Mouse (Mus musculus) liver (tissue): ENCODE results near the gene Lrig1.

Source experiments
- DNase-seq: peaks from one replicate; pipeline ENCODE4 v3.0.0-alpha.2; 2020; ENCODE audit warnings: mixed read lengths

The Lrig1 gene

GRCm38 (mm10) chr6:94613235-94613895, 86.6 kb downstream of the Lrig1 start:
- no peak for DNase-seq

GRCm38 (mm10) chr6:94604546-94604945, 95.4 kb downstream of the Lrig1 start:
- no peak for DNase-seq

GRCm38 (mm10) chr6:94604072-94604471, 95.9 kb downstream of the Lrig1 start:
- DNase-seq: no peak

- DNase-seq: no peak
These were observed 98.1 kb downstream of the Lrig1 start for GRCm38 (mm10) chr6:94601811-94602210.

GRCm38 (mm10) chr6:94601101-94601500, 98.9 kb downstream of the Lrig1 start:
- no peak for DNase-seq

GRCm38 (mm10) chr6:94599016-94599415, 100.9 kb downstream of the Lrig1 start:
- no peak for DNase-seq

GRCm38 (mm10) chr6:94598421-94598820, 101.5 kb downstream of the Lrig1 start:
- no peak for DNase-seq

- DNase-seq: peak; percentile 25
These were observed 103.0 kb downstream of the Lrig1 start for GRCm38 (mm10) chr6:94596761-94597485.

GRCm38 (mm10) chr6:94596051-94596760, 103.8 kb downstream of the Lrig1 start:
- DNase-seq: no peak

GRCm38 (mm10) chr6:94595206-94595605, 104.8 kb downstream of the Lrig1 start:
- no peak for DNase-seq

- DNase-seq: no peak
These were observed 105.2 kb downstream of the Lrig1 start for GRCm38 (mm10) chr6:94594711-94595110.

- DNase-seq: no peak
These were observed 105.8 kb downstream of the Lrig1 start for GRCm38 (mm10) chr6:94594096-94594665.

GRCm38 (mm10) chr6:94592710-94593109, 107.2 kb downstream of the Lrig1 start:
- no peak for DNase-seq

GRCm38 (mm10) chr6:94592243-94592642, 107.7 kb downstream of the Lrig1 start:
- peak; percentile 43 for DNase-seq

- DNase-seq: no peak
These were observed 111.6 kb downstream of the Lrig1 start for GRCm38 (mm10) chr6:94588365-94588764.

- DNase-seq: no peak
These were observed 115.0 kb downstream of the Lrig1 start for GRCm38 (mm10) chr6:94584976-94585375.

GRCm38 (mm10) chr6:94584147-94584695, 115.7 kb downstream of the Lrig1 start:
- no peak for DNase-seq

- DNase-seq: no peak
These were observed 117.9 kb downstream of the Lrig1 start for GRCm38 (mm10) chr6:94582055-94582454.

GRCm38 (mm10) chr6:94577991-94578390, 122.0 kb downstream of the Lrig1 start:
- no peak for DNase-seq

GRCm38 (mm10) chr6:94575526-94576166, 124.3 kb downstream of the Lrig1 start:
- no peak for DNase-seq

- no peak for DNase-seq
These were observed 131.9 kb downstream of the Lrig1 start for GRCm38 (mm10) chr6:94568040-94568439.

- DNase-seq: no peak
These were observed 134.2 kb downstream of the Lrig1 start for GRCm38 (mm10) chr6:94565766-94566165.
